28 mouse cellular contexts compared by ENCODE assay signal in the genomic region with DNA sequence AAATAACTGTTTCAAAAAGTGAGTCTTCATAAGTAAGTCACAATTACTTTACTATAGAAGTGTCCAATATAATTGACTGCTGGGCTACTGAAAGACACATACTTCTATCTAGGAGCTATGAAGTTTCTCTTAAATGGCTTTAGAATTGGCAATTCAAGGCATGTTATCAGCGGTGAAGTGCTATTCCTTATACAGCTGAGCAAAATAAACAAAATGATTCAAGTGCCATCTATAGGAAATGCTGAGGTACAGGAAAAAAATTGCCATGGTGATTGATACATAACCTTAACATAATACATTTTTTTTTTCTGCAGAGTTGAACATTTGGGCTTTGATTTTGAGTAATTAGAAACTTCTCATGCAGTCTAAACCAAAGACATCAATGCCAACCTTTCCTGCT. TPM values are rescaled to one million over a fixed set of nuclear protein-coding genes. Genes with fewer than 3 reads are reported as not detected.
DNase-seq lines count a peak whose midpoint lies in the region; ATAC-seq and TF ChIP-seq lines count a peak whose summit lies in the region.
"Had no signal": no experiment of that assay in that cellular context is flagged by ENCODE, and none has a peak within 500 bp of the region (broad histone marks: within the 10 kb centered on the region; RNA-seq: fewer than 3 reads in every experiment).

No protein-coding gene starts in this region.

- H3K27ac ChIP-seq in hindbrain, postnatal 0 days, result no peak overlapping the region
- H3K27ac ChIP-seq in hindbrain, embryonic 13.5 days, result no peak overlapping the region
- no peak overlapping the region for H3K27ac ChIP-seq in midbrain, embryonic 16.5 days (ENCODE audit: low read length)
- H3K27ac ChIP-seq in midbrain, embryonic 10.5 days (replicated peaks), result no peak overlapping the region
- H3K27ac ChIP-seq in stomach, postnatal 0 days (replicated peaks), result no peak overlapping the region
- H3K27ac ChIP-seq: embryonic facial prominence, embryonic 12.5 days; hindbrain, embryonic 12.5 days; limb, embryonic 12.5 days; liver, embryonic 15.5 days; midbrain, embryonic 12.5 days; neural tube, embryonic 12.5 days had no signal

- H3K9me3 ChIP-seq in hindbrain, postnatal 0 days (ENCODE audit: low read length), result no peaks in the 10 kb centered on the region
- no peaks in the 10 kb centered on the region for H3K9me3 ChIP-seq in hindbrain, embryonic 13.5 days
- H3K9me3 ChIP-seq in midbrain, embryonic 16.5 days (replicated peaks; ENCODE audit: control insufficient read depth, low read length, poor library complexity, severe bottlenecking), result no peaks in the 10 kb centered on the region
- no peaks in the 10 kb centered on the region for H3K9me3 ChIP-seq in midbrain, embryonic 10.5 days (replicated peaks)
- H3K9me3 ChIP-seq in stomach, postnatal 0 days (ENCODE audit: control insufficient read depth, low read length), result no peaks in the 10 kb centered on the region
- H3K9me3 ChIP-seq: embryonic facial prominence, embryonic 12.5 days; hindbrain, embryonic 12.5 days; limb, embryonic 12.5 days; liver, embryonic 15.5 days; midbrain, embryonic 12.5 days; neural tube, embryonic 12.5 days had no signal

- TF ChIP-seq CTCF in hindbrain, postnatal 0 days (IDR thresholded peaks at IDR 0.05; ENCODE audit: low read depth), result peak; percentile 45
- peak; percentile 6; the same call in 1 of the 2 replicates for TF ChIP-seq CTCF in stomach, postnatal 0 days (IDR thresholded peaks at IDR 0.05; ENCODE audit: low read depth)

- H3K9ac ChIP-seq in hindbrain, postnatal 0 days (replicated peaks; ENCODE audit: low read length), result no peak overlapping the region
- no peak overlapping the region for H3K9ac ChIP-seq in hindbrain, embryonic 13.5 days
- no peak overlapping the region for H3K9ac ChIP-seq in midbrain, embryonic 16.5 days (ENCODE audit: low read depth, low read length)
- H3K9ac ChIP-seq in stomach, postnatal 0 days (ENCODE audit: low read length), result no peak overlapping the region
- H3K9ac ChIP-seq: embryonic facial prominence, embryonic 12.5 days; hindbrain, embryonic 12.5 days; limb, embryonic 12.5 days; liver, embryonic 15.5 days; lung, embryonic 14.5 days; midbrain, embryonic 12.5 days; neural tube, embryonic 12.5 days had no signal

- peak; percentile 51 for DNase-seq in hindbrain, postnatal 0 days (ENCODE audit: low spot score)
- DNase-seq in midbrain, embryonic 10.5 days (ENCODE audit: low spot score), result no peak
- DNase-seq in stomach, postnatal 0 days (ENCODE audit: low spot score), result no peak
- DNase-seq in cerebellum, postnatal 10 days, result no peak
- no peak for DNase-seq in adipocyte (ENCODE audit: low spot score)
- DNase-seq: adrenal gland, adult 8-10 months; B cell, adult 2 months; cerebellum, adult 11 months; cerebellum, adult 9-10 months; embryo, embryonic 11 days; gastrocnemius, postnatal 14 days; heart, postnatal 14 days; kidney, adult 2 months; kidney, postnatal 36 days; layer of hippocampus, postnatal 36 days; lung, embryonic 14.5 days; lung, postnatal 14 days had no signal

- H3K4me1 ChIP-seq in hindbrain, postnatal 0 days (ENCODE audit: insufficient read depth, low read length), result no peaks in the 10 kb centered on the region
- no peaks in the 10 kb centered on the region for H3K4me1 ChIP-seq in hindbrain, embryonic 13.5 days (replicated peaks)
- H3K4me1 ChIP-seq in midbrain, embryonic 16.5 days (ENCODE audit: control insufficient read depth, insufficient read depth, low read length), result no peaks in the 10 kb centered on the region
- H3K4me1 ChIP-seq in midbrain, embryonic 10.5 days, result no peaks in the 10 kb centered on the region
- H3K4me1 ChIP-seq in stomach, postnatal 0 days (replicated peaks; ENCODE audit: control insufficient read depth, insufficient read depth), result no peaks in the 10 kb centered on the region
- H3K4me1 ChIP-seq: embryonic facial prominence, embryonic 12.5 days; hindbrain, embryonic 12.5 days; limb, embryonic 12.5 days; liver, embryonic 15.5 days; midbrain, embryonic 12.5 days; neural tube, embryonic 12.5 days had no signal

- no peaks in the 10 kb centered on the region for H3K36me3 ChIP-seq in hindbrain, postnatal 0 days (ENCODE audit: insufficient read depth, low read length)
- no peaks in the 10 kb centered on the region for H3K36me3 ChIP-seq in hindbrain, embryonic 13.5 days
- H3K36me3 ChIP-seq in midbrain, embryonic 16.5 days (ENCODE audit: control insufficient read depth, insufficient read depth, low read length), result no peaks in the 10 kb centered on the region
- H3K36me3 ChIP-seq in midbrain, embryonic 10.5 days, result no peaks in the 10 kb centered on the region
- no peaks in the 10 kb centered on the region for H3K36me3 ChIP-seq in stomach, postnatal 0 days (ENCODE audit: control insufficient read depth, insufficient read depth, low read length)
- H3K36me3 ChIP-seq: embryonic facial prominence, embryonic 12.5 days; hindbrain, embryonic 12.5 days; limb, embryonic 12.5 days; liver, embryonic 15.5 days; midbrain, embryonic 12.5 days; neural tube, embryonic 12.5 days had no signal

- no peak for TF ChIP-seq EP300 in stomach, postnatal 0 days (optimal IDR thresholded peaks at IDR 0.05)

- no peak overlapping the region for H3K4me2 ChIP-seq in hindbrain, postnatal 0 days (ENCODE audit: low read depth, low read length)
- no peak overlapping the region for H3K4me2 ChIP-seq in hindbrain, embryonic 13.5 days
- H3K4me2 ChIP-seq in midbrain, embryonic 16.5 days (ENCODE audit: low read length), result no peak overlapping the region
- no peak overlapping the region for H3K4me2 ChIP-seq in stomach, postnatal 0 days (replicated peaks; ENCODE audit: low read depth)
- H3K4me2 ChIP-seq: embryonic facial prominence, embryonic 12.5 days; hindbrain, embryonic 12.5 days; limb, embryonic 12.5 days; liver, embryonic 15.5 days; lung, embryonic 14.5 days; midbrain, embryonic 12.5 days; neural tube, embryonic 12.5 days had no signal

- H3K27me3 ChIP-seq in hindbrain, postnatal 0 days (ENCODE audit: insufficient read depth, low read length), result no peaks in the 10 kb centered on the region
- no peaks in the 10 kb centered on the region for H3K27me3 ChIP-seq in hindbrain, embryonic 13.5 days
- no peaks in the 10 kb centered on the region for H3K27me3 ChIP-seq in midbrain, embryonic 16.5 days (ENCODE audit: control insufficient read depth, insufficient read depth, low read depth, low read length)
- H3K27me3 ChIP-seq in midbrain, embryonic 10.5 days (ENCODE audit: low read depth, poor library complexity, severe bottlenecking), result no peaks in the 10 kb centered on the region
- no peaks in the 10 kb centered on the region for H3K27me3 ChIP-seq in stomach, postnatal 0 days (ENCODE audit: control insufficient read depth, insufficient read depth, low read length)
- H3K27me3 ChIP-seq: embryonic facial prominence, embryonic 12.5 days; hindbrain, embryonic 12.5 days; limb, embryonic 12.5 days; liver, embryonic 15.5 days; midbrain, embryonic 12.5 days; neural tube, embryonic 12.5 days had no signal

- no peak overlapping the region for H3K4me3 ChIP-seq in hindbrain, postnatal 0 days (ENCODE audit: low read length)
- H3K4me3 ChIP-seq in hindbrain, embryonic 13.5 days, result no peak overlapping the region
- H3K4me3 ChIP-seq in midbrain, embryonic 16.5 days (ENCODE audit: low read depth, low read length), result no peak overlapping the region
- H3K4me3 ChIP-seq in midbrain, embryonic 10.5 days, result no peak overlapping the region
- no peak overlapping the region for H3K4me3 ChIP-seq in stomach, postnatal 0 days (ENCODE audit: low read depth, low read length)
- H3K4me3 ChIP-seq: embryonic facial prominence, embryonic 12.5 days; hindbrain, embryonic 12.5 days; limb, embryonic 12.5 days; liver, embryonic 15.5 days; midbrain, embryonic 12.5 days; myocyte; neural tube, embryonic 12.5 days had no signal

- ATAC-seq in hindbrain, postnatal 0 days, result no peak
- no peak for ATAC-seq in hindbrain, embryonic 13.5 days (ENCODE audit: low FRiP score)
- 0 out of 2 replicates have a peak, but pooled peaks have one; percentile 56 for ATAC-seq in midbrain, embryonic 16.5 days
- ATAC-seq in activated CD4-positive, CD25-positive, alpha-beta regulatory T cell, adult 4 months, result peak; percentile 14
- no peak for ATAC-seq in stomach, postnatal 0 days (ENCODE audit: low FRiP score, low TSS enrichment)

- WGBS in hindbrain, postnatal 0 days, result 49% methylated on average over 1 of the region's 1 CpGs
- WGBS in hindbrain, embryonic 13.5 days, result 69% methylated on average over 1 of the region's 1 CpGs
- 34% methylated on average over 1 of the region's 1 CpGs for WGBS in midbrain, embryonic 16.5 days
- 90% methylated on average over 1 of the region's 1 CpGs for WGBS in midbrain, embryonic 10.5 days
- WGBS in stomach, postnatal 0 days, result 45% methylated on average over 1 of the region's 1 CpGs

RNA-seq across cellular contexts. Expression of gene Hapln1, which starts 40.2 kb away (rescaled TPM):
- total RNA-seq in hindbrain, postnatal 0 days (2014; rRNA removed), result 1.6 and 3.0 TPM in 2 replicates
- 1.6 and 2.1 TPM in 2 replicates for polyA plus RNA-seq in hindbrain, postnatal 0 days (2015; fragmentation: Nextera tagmentation; extraction: Ambion mirVana)
- 1.6 and 1.8 TPM in 2 replicates for polyA plus RNA-seq in hindbrain, embryonic 13.5 days (2015; fragmentation: Nextera tagmentation; extraction: Ambion mirVana)
- polyA plus RNA-seq in midbrain, embryonic 16.5 days (2015; fragmentation: Nextera tagmentation; extraction: Ambion mirVana), result 0.36 and 0.47 TPM in 2 replicates
- 17.5 and 22.0 TPM in 2 replicates for polyA plus RNA-seq in midbrain, embryonic 10.5 days (2016; fragmentation: Nextera tagmentation; extraction: Ambion mirVana)
- not detected for polyA plus RNA-seq in activated CD4-positive, CD25-positive, alpha-beta regulatory T cell, adult 4 months (2017; shearing (Covaris generic))
- 0.61 and 0.90 TPM in 2 replicates for polyA plus RNA-seq in stomach, postnatal 0 days (2015; fragmentation: Nextera tagmentation; extraction: Ambion mirVana)
- total RNA-seq: granulocyte monocyte progenitor cell, adult 5-6 weeks had no signal

Comparison
In these comparisons a context has a peak if more than half of its experiments do, and no peak if none do; other contexts are left out.
1. ATAC-seq: peak in midbrain, embryonic 16.5 days (single experiment) and activated CD4-positive, CD25-positive, alpha-beta regulatory T cell, adult 4 months (single experiment); none in hindbrain, postnatal 0 days (single experiment), hindbrain, embryonic 13.5 days (single experiment) and stomach, postnatal 0 days (single experiment).